Mouse (Mus musculus) CD8-positive naive resting alpha-beta T cell, adult 2 months (primary cell): ENCODE measurements around the gene Il16.

Experiments
- DNase-seq, 2 experiments: peaks; one replicate each; pipeline ENCODE4 v3.0.0; 2022; ENCODE audit warnings: low read depth in 2 of 2, low spot score in 2 of 2

Il16 gene

GRCm38 (mm10) chr7:83695449-83696212 lies 49.9 kb downstream of the Il16 start:
- DNase-seq = no peak

DNA sequence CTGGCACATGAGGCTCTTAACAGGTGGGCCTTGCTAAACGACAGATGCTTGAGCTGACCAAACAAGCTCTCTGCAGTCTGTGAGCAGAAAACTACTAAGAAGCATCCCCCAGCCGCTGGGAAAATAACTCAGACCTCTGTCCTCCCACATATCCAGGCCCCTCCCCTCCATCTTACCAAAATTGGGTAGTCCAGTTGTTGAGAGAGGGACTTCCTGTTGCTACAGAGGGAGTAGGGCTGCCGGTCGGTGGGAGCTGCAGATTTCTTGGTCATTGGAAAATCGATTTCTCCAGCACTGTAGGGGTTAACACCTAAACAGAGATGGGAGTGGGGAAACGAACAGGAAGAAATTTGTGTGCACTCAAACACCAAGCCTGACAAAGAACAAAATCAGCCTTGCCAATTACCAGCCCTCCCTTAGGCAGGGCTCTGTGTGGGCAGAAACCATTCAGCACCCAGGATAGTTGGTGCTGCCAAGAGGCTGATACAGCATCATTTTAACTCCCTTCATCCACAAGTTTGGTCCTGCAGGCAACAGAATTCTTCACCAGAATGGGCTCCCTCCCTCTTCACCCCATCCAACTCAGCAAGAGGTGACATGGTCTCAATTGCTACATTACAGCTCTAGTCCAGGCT lies 62.8 kb downstream of the Il16 start:
- no peak for DNase-seq

- DNase-seq = no peak
These were observed 67.0 kb downstream of the Il16 start for GRCm38 (mm10) chr7:83678506-83678905.

- no peak for DNase-seq
These were observed 68.2 kb downstream of the Il16 start for GRCm38 (mm10) chr7:83677296-83677695.

- DNase-seq = peak in 1 of 2 experiments; percentile 53
These were observed 69.8 kb downstream of the Il16 start for GRCm38 (mm10) chr7:83675545-83676254.

GRCm38 (mm10) chr7:83671573-83671972 lies 74.0 kb downstream of the Il16 start:
- no peak for DNase-seq

GRCm38 (mm10) chr7:83668724-83669123 lies 76.8 kb downstream of the Il16 start:
- DNase-seq = no peak

- no peak for DNase-seq
These were observed 77.4 kb downstream of the Il16 start for GRCm38 (mm10) chr7:83667936-83668645.

GRCm38 (mm10) chr7:83666087-83666595 lies 79.4 kb downstream of the Il16 start:
- no peak for DNase-seq

DNA sequence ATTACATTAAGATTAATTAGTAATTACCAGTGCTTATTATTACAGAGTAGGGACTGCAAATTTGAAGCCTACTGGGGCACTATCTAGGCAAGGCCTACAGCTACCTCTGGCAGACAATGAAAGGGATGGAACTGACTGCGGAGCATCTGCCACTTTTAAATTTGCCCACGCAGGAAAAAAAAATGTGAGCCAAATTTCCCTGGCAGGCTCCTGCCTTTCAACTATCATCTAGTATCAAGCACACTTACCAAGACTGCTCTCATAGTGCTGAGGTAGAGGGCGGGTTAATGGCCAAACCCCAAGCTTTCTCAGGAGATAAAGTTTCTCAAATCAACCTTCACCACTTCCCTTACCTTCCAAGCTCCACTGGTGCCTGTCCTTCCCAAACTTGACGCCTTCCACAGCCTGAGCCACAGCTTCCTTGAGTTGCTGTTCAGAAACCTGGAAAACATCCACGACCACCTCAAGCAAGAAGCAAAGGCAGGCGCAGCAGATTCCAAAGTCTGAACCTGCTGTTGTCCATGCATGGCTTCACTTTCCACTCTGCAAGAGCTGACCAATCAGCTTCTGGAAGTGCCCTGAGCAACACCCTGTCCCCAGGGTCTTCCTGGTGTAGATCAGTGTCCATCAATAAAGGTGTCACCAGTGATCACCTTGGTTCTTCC lies 82.7 kb downstream of the Il16 start:
- no peak for DNase-seq

GRCm38 (mm10) chr7:83661763-83662162 lies 83.8 kb downstream of the Il16 start:
- DNase-seq = no peak

DNA sequence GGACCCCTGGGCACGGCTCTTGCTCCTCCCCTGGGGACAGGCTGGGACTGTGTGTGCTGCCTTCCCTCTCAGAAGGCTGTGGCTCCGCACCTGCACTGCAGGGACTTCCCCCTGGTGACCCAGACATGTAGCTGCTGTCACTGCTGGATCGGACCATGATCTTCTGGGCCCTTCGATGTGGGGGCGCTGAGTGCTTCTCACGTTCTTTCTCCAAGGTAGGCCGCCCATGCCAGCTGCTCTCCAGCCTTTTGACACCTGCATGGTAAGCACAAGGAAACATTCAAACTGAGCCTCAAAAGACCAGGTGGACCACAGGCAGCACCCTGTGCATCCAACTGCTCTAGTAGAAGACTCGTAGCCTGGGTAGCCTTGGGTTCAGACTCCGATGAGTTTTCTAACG lies 84.5 kb downstream of the Il16 start:
- no peak for DNase-seq

- peak; percentile 64 to 73 for DNase-seq
These were observed 85.2 kb downstream of the Il16 start for GRCm38 (mm10) chr7:83660273-83660691.

DNA sequence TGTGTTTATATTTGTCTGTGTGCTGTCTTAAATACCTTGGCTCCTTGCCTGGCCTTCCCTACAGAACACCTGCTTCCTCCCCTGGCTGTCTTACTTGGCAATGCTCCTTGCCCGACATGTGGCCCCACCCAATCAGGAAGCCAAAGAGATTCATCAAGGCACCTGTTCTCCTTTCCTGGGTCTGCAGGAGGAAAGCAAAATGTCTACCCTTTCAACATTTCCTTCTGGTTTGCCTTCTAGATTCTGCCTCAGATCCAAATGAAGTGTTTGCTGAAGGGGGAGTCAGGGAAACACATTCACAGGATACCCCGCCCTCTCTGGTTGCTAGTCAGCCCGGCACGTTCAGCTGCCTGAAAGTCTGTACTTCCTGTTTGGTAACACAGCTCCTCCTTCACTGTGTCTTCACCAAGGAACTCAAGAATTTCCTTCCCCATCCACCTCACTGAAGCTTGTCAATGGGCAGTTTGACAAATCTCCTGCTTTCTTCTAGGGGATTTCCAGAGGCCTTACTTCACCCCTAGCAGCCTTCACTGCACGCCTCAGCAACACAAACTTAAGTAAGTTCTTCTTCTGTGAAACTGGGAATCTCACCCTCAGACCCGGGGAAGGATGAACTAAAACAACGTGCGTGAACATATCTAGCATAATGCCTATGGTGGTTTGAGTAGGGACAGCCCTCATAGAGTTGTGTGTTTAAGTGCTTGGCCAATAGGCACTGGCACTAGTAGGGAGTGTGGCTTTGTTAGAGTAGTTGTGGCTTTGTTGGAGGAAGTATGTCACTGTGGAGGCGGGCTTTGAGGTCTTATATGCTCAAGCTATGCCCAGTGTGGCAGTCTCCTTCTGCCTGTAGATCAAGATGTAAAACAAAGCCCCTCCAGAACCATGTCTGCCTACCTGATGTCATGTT lies 86.1 kb downstream of the Il16 start:
- peak; percentile 40 to 50 for DNase-seq

- no peak for DNase-seq
These were observed 86.8 kb downstream of the Il16 start for GRCm38 (mm10) chr7:83658716-83659115.

DNA sequence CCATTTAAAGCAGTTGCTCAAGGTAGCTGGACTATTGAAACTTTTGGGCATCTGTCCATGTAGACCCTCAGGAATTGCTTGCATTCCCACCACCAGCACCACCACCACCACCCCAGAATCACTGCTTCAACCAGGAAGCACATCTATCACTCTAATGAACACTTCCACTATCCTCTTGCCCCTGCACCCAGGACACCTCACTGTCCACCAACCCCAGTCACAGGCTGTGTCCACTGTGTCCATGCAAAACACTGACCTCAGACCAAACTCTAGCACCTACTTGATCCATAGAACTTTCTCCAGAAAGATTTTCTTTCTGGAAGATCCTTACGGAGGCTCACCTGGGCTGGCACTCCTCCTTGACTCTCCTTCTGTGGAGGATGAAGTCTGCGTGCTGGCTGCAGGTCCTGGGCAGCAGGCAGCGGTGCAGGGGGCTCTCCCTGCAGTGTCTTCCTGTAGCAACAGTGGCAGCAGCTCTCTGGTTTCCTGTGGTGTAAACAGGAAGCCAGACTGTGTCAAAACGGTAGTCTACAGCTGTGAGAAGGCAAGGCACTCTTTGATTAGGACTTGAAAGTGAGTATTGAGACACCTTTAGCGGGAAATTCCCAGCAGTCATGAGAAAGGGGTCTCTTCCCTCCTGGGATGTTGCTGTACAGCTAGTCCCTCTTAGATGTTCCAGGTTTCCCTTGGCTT lies 90.4 kb downstream of the Il16 start:
- DNase-seq = peak; percentile 76 to 77

- DNase-seq = no peak
These were observed 91.3 kb downstream of the Il16 start for GRCm38 (mm10) chr7:83654196-83654595.

GRCm38 (mm10) chr7:83653605-83654051 lies 91.9 kb downstream of the Il16 start:
- DNase-seq = no peak

GRCm38 (mm10) chr7:83652498-83652897 lies 93.0 kb downstream of the Il16 start:
- no peak for DNase-seq
